Mouse (Mus musculus) frontal cortex, postnatal 25 days (tissue): Measurements from ENCODE around the gene Tmem253.
"Not testable (repeated sequence)": the region's sequence is repeated elsewhere in the genome, so short reads cannot be mapped to it uniquely, and the experiment has no call there.

Experiments used
- DNase-seq, 2 experiments: peaks; one replicate each; pipeline ENCODE4 v3.0.0; 2022; ENCODE audit warnings: low spot score in 2 of 2

Gene Tmem253

DNA sequence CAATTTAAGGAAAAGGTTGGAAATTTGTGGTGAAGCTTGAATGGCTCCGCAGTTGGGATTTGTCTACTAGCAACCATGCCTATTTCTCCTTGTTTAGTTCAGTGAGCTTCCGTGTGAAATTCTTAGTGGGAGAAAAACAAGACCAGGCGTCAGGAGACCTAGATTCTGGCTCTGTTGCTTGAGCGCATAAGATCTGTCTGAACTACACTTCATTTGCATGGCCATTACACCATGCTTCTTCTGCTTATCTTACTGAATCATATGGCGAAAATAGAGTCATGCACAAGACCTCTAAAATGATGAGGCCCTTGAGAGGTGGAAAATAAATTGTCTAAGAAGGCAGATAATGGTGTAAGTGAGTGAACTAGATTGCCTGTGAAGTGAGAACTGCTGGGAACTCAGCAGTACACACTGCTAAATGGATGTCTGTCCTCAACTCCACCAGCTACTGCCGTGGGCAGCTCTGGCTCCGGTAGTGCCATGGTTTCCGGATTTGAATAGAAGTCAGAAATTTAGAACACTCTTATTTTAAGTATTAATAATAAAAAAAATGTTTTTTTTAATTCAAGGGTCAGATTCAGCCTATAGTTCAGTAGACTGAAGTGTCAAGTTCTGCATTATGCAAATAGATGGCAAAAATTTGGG is 6.2 kb downstream of the Tmem253 start:
- DNase-seq = no peak

DNA sequence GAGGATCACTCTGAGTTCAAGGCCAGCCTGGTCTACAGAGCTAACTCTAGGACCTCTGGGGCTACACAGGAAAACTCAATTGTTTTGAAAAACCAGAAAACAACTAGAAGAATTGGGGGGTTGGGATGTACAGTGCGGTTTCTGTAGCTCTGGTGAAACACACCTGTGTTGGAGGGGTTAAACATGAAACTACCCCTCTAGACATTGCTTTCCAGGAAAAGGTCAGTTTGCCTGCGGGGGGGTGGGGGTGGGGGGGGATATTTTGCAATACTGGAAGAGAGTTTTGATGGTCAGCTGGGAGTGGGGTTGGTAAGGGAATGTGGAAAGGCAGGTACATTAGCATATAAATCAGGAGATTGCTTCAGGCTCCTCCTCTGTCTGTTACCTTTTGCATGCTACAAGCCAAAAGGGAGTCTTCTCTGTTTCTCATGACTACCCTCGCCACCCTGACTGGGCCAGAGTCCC is 6.8 kb downstream of the Tmem253 start:
- DNase-seq = no peak

DNA sequence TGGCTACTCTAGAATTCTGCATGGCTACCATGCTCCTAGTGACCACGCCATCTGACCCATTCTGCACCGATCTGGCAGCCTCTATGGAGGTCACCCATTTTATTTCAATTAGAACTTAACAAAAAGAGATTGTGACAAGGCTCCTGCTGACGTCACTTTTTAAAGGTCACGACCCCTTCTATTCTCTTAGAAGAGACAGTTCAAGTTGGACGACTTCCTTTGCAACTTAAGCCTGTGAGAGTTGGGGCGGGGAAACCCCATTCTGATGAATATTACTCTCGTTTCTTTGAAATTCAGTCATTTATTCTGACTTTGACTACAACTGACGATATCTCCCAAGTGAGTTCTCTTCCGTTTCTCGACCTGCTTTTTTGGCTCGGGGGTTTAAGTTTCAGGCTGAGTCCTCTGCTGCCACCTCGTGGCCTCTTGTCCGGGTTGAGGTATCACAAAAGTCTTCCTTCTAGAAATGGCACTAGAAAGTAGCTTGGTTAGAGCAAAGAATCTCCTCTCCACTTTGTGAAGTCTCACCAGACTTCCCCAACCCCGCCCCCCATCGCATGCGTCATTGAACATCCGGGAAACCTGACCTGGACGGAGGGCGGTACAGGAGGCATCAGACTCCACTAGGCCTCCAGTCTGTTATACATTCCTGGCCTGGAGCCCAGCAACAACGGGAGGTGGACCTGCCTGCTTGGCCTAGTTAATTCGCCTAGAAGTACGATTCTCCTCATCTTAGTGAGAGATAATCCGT is 7.4 kb downstream of the Tmem253 start:
- peak; percentile 75 to 83 for DNase-seq

DNA sequence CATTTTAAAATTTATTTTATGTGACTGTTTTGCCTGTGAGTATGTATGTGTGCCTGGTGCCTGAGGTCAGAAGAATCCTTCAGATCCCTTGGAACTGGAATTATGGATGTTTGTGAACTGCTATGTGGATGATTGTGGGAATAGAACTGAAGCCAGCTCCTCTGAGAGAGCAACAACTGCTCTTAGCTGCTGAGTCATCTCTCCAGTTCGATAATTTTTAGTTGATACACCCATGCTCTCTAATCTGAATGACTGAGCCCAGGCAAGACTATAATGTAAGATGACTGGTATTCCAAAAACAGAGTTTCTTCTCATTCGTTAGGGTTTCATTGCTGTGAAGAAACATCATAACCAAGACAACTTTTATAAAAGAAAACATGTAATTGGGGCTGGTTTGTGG is 8.7 kb downstream of the Tmem253 start:
- DNase-seq = no peak

DNA sequence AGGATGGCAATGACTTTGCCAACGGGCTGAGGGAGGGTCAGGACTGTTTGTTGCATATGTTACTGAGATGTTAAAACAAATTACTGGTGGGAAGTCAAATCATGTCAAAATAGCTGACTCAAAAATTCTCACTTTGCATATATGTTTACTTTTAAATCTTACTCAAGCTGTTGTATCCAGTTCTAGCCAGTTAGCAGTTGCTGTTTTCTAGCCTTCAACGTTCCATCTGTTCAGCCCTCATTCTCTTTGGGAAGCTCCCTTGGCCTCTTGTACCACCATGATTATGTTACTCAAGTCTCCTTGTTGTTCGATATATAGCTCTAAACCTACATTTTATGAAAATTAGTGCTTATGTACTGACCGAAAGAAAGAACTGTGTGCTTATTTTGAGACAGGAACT is 10.9 kb downstream of the Tmem253 start:
- no peak for DNase-seq

DNA sequence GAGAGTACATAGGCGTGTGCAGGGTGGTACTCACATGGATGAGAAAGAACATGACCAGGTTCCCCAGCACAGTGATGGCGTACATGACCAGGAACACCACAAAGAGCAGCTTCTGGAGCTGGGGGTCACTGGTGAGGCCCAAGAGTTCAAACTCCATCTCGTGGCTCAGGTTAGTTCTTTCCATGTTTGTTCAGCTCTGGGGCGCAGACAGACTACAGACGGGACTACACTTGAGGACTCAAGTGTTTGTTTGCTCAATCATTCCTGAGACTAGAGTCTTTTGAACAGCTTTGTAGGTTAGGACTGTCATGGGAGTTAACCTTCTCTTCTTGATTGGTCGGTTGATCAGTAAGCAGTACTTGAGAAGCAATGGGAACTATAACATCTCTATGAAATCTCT is 20.5 kb downstream of the Tmem253 start:
- DNase-seq = no peak

DNA sequence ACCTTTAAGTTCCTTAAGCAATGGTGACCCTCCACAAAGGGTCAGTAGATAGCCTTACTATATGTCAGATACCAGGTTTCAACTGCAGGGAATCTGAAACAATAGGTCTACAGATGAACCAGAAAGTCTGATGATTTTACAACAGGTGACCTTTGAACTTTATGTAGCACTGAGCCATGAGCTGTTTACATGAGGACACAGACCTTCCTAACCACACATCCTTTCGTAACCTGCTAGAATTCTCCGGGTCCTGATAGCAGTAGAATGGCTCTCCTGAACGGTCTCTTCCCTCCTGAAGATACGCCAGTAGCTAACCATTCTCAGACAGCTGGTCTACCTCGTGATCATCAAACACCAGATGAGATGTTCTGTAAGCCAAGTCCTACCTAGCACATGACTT is 23.9 kb downstream of the Tmem253 start:
- no peak for DNase-seq

DNA sequence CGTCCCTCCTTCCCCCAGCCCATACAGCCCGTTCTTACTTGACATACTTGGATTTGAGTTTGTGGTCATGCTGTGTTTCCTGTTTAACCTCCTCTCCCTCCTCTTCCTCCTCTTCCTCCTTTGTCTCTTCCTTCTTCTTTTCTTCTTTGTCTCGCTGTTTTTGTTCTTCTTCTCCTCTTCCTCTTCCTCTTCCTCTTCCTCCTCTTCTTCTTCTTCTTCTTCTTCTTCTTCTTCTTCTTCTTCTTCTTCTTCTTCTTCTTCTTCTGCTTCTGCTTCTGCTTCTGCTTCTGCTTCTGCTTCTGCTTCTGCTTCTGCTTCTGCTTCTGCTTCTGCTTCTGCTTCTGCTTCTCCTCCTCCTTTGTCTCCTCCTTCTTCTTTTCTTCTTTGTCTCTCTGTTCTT is 26.9 kb downstream of the Tmem253 start, which contains the start of gene Olfr221:
TSS of gene Olfr221 (minus strand) at position 101 of the 400 bp plus-strand sequence.
- DNase-seq = not testable (repeated sequence)

DNA sequence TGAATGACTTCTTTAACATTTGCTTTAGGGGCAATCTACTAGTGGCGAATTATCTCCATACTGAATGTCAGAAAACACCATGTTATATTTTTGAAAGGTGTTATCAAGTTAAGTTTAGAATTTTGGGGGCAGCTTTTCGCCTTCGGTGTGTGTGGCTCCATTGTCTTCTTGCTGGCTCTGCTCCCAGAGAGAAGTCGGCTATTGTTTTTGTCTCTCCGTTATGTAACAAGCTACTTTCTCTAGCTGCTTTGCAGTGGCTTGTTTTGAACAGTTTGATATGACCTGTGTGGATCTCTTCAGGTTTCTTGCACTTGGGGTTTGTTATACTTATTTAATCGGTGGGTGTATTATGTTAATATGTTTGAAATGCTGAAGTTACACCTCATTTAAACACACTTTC is 28.0 kb downstream of the Tmem253 start:
- no peak for DNase-seq

DNA sequence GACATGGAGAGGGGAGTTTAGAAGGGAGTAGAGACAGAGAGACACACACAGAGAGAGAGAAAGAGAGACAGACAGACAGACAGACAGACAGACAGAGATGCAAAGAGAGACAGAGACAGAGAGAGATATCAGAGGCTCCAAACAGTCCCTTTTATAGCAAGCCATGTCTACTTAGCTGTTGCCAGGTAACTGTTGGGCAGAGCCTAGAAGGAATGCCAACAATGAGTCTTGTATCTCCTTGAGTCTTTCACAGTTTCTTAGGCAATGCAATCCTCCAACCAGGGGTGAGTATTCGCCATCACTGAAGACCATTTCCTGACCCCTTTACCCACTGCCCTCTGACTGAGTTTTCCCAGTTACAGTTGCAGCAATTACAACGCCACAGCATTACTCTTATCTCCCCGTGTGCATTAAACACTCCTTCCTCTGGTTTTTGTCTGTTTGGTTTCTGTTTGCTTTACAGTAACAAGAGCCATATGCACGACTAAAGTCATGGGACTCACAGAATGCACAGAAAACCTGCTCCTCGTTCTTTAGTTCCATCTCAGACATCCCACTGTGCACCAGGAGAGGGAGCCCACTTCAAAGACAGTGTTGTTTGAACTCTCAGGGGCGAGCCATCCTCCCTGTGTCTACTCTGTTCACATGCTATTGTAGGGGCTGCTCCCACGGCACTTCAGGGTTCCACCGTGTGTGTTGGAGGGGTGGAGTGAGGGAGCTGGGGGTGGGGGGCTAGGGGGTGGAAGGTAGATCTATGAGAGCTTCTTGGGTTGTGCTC is 29.6 kb downstream of the Tmem253 start:
- DNase-seq = no peak

DNA sequence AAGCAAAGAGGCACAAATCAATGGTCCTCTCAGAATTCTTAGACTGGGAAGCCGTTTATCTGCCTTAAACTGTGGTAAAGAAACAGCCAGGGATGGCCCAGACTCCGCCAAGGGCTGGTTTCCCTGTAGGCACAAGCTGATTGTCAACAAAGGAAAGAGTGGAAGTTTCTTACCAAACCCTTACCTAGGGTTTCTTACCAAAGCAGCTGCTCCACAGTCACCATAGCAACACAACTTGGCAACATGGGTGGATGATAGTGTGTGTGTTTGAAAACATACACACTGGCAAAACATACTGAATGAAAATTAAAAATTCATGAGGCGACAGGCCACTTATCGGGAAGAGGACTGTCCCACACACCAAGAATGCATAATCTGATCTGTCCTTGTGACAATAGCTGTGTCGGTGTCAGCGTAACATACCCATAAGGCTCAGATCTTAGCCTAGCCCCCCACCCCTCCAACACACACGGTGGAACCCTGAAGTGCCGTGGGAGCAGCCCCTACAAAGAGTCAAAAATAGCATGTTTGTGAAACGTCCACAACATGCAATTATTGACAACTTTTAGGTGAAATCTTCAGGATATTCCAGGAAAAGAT is 30.6 kb downstream of the Tmem253 start:
- DNase-seq = no peak

DNA sequence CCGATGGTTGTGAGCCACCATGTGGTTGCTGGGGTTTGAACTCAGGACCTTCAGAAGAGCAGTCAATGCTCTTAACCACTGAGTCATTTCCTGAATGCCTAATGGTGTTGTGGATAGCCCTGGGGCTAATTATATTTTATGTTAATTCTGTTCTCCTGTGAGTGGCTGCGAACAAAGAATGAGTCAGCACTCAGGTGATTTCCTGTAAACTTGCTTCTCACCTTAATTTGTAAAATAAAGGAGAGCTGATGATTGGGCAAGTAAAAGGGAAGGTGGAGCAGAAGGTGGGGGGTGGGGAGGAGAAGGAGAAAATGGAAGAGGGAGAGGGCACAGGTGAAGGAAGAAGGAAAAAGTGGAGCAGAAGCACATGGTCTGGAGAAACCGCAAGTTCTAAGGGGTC is 37.3 kb downstream of the Tmem253 start:
- not testable (repeated sequence) for DNase-seq

DNA sequence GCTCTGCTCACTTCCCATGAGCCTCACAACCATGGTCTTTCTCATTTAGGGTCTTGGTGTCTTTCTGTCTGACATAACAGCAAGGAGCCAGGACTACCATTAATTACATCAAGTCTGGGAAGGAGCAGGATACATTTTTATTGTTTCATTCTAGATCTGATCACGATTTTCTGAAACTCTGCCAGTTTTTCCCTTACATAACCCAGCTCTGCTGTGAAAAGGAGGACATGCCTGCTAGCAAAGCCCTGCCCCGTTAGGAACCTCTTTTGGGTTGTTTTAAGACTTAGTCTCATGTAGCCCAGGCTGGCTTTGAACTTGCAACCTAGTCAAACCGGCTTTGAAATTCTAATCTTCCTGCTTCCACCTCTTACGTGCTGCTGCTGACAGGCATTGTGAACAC is 44.5 kb downstream of the Tmem253 start:
- DNase-seq = no peak

DNA sequence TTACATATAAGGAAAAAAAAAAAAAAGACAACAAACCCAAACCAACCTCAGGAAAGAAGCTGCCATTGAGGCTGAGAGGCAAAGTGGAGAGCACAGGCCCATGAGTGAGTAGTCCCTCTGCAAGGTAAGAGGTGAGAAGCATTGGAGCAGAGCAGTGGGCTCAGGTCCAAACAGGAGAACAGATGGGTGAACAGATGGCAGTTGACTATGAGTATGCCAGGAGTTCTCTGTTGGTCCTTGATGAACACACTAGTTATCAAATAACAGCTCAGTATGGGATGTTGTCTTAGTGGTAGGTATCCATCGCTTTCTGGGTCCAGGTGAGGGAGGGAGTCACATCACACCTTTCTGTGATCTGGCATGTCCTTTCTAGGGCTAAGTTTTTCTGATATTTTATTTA is 45.3 kb downstream of the Tmem253 start:
- no peak for DNase-seq

DNA sequence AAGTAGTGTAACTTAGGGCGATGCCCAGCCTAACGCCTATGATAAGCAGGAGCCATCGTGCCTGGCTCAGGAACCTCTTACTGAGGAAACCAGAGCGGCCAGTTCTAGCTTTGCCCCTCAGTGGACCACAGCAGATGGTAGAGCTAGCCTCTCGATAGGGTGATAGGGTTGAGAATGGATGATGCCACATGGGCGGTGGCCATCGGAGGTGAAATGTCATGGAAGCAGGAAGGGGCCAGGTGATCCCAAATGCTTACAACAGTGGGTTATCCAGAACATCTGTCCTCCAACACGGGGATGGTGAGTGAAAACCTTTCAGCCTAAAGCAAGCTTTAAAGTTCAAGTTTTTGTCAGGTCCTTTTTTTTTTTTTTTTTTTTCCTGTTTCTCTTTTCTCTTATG is 46.3 kb downstream of the Tmem253 start:
- no peak for DNase-seq

DNA sequence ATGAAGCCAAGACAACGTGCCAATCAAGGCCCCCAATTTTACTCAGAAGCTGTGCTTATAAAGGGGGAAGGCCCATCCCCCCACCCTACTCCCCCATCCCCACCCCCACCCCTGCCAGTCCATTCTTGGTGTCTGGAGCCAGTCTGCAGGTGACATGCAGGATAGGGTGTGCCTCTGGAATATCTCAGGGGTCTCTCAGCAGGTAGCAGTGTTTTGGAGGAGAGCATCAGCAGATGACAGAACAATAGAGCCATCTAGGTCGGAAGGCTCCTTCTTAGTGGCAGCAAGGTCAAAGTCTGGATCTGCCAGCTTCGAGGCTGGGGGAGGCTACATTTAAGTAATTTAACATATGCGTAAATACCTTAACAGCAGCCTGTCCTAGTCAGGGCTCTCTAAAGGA is 50.7 kb downstream of the Tmem253 start:
- DNase-seq = no peak
